Mouse (Mus musculus): ENCODE measurements around the gene Gpc3. TPM values are rescaled to one million over a fixed set of nuclear protein-coding genes. Genes with fewer than 3 reads are reported as not detected.

Gene Gpc3
- polyA plus RNA-seq, 2 experiments, result 181 to 240 TPM

DNA sequence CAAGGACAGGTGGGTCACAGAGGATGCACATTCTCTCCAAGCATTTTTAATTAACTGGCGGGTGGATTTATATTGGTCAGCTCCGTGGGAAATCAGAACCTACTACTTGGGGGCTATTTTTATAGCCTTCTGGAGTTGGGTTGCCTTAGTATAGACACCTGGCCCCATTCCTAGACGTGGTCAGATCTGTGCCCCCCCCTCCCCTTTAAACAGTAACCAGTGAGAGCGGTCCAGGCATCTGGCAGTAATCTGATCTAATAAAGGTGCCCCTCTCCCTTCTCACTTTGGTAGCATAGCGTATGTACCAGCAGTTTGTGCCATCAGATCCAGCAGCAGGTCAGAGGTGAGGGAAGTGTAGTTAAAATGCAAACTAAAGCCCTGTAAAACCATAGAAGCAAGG lies 76.5 kb downstream of the Gpc3 start:
- no peaks in the 10 kb centered on the region for H3K9me3 ChIP-seq (ENCODE audit: control insufficient read depth, low read length)
- H3K4me3 ChIP-seq (ENCODE audit: insufficient read depth in 1 of 2, low read depth in 2 of 2, low read length in 2 of 2), result no peak overlapping the region
- WGBS (ENCODE audit: insufficient replicate concordance), result 53% methylated on average over 5 of the region's 5 CpGs
- H3K36me3 ChIP-seq (replicated peaks; ENCODE audit: control insufficient read depth, insufficient read depth, low read depth), result no peaks in the 10 kb centered on the region
- H3K27ac ChIP-seq, result no peak overlapping the region
- no peak overlapping the region for H3K9ac ChIP-seq (replicated peaks)
- TF ChIP-seq CTCF (IDR thresholded peaks at IDR 0.05; ENCODE audit: low read depth) (no peak), EP300 (IDR thresholded peaks at IDR 0.05; ENCODE audit: low read depth) (no peak)
- H3K27me3 ChIP-seq (ENCODE audit: control insufficient read depth, insufficient read depth, low read length), result no peaks in the 10 kb centered on the region
- no peak overlapping the region for H3K4me2 ChIP-seq (ENCODE audit: low read depth)
- DNase-seq (ENCODE audit: low read depth in 3 of 3, low spot score in 3 of 3), result no peak
- H3K4me1 ChIP-seq (replicated peaks; ENCODE audit: control insufficient read depth in 2 of 2, insufficient read depth in 2 of 2, low read length in 1 of 2), result no peaks in the 10 kb centered on the region
- no peak for ATAC-seq (ENCODE audit: insufficient read depth)

DNA sequence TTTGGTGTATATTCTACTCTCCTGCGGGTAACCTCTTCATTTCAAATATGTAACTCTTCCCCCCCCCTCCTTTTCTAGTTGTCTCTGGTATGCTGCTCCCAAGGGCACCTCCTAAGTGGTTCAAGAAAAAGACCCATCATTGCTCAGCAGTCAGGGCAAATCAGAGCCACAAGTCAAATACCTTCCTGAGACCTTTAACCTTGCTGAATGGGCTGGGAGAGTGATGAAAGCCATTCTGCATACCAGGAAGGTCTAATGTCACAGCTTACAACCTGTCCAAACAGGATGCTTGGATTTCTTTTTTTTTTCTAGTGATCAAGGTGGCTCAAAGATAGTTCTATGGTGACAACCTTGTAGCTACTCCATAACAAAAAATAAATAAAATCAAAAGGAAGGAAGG lies 80.0 kb downstream of the Gpc3 start:
- H3K4me2 ChIP-seq (ENCODE audit: low read depth), result no peak overlapping the region
- 78% methylated on average over 1 of the region's 1 CpGs for WGBS (ENCODE audit: insufficient replicate concordance)
- H3K9ac ChIP-seq (replicated peaks), result no peak overlapping the region
- TF ChIP-seq EP300 (IDR thresholded peaks at IDR 0.05; ENCODE audit: low read depth), result no peak
- no peak for TF ChIP-seq CTCF (IDR thresholded peaks at IDR 0.05; ENCODE audit: low read depth)
- no peaks in the 10 kb centered on the region for H3K36me3 ChIP-seq (replicated peaks; ENCODE audit: control insufficient read depth, insufficient read depth, low read depth)
- H3K27ac ChIP-seq, result no peak overlapping the region
- H3K4me1 ChIP-seq (replicated peaks; ENCODE audit: control insufficient read depth in 2 of 2, insufficient read depth in 2 of 2, low read length in 1 of 2), result no peaks in the 10 kb centered on the region
- ATAC-seq (ENCODE audit: insufficient read depth) (no peak), DNase-seq (ENCODE audit: low read depth in 3 of 3, low spot score in 3 of 3) (no peak)
- H3K9me3 ChIP-seq (ENCODE audit: control insufficient read depth, low read length), result no peaks in the 10 kb centered on the region
- no peaks in the 10 kb centered on the region for H3K27me3 ChIP-seq (ENCODE audit: control insufficient read depth, insufficient read depth, low read length)
- H3K4me3 ChIP-seq (ENCODE audit: insufficient read depth in 1 of 2, low read depth in 2 of 2, low read length in 2 of 2), result no peak overlapping the region

DNA sequence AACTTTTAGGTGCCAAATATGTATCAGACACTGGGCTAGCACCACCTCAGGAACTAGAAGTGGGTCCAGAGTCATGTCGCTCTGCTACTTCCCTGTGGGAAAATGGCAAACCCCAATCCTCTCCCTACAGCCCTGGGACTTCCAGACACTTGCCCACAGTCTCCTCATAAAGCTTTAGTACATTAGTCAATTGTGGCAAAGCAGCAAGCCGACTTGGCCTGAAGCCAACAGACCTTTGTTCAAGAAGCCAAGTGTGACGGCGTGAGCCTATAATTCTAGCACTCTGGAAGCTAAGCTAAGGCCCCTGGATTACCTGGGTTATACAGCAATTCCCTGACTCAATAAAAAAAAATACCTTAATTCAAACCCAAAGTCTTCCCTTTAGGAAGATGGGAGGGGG lies 80.7 kb downstream of the Gpc3 start:
- H3K4me2 ChIP-seq (ENCODE audit: low read depth), result no peak overlapping the region
- DNase-seq (ENCODE audit: low read depth in 3 of 3, low spot score in 3 of 3) (no peak), ATAC-seq (ENCODE audit: insufficient read depth) (no peak)
- H3K9ac ChIP-seq (replicated peaks), result no peak overlapping the region
- H3K4me3 ChIP-seq (ENCODE audit: insufficient read depth in 1 of 2, low read depth in 2 of 2, low read length in 2 of 2), result no peak overlapping the region
- H3K27me3 ChIP-seq (ENCODE audit: control insufficient read depth, insufficient read depth, low read length), result no peaks in the 10 kb centered on the region
- TF ChIP-seq CTCF (IDR thresholded peaks at IDR 0.05; ENCODE audit: low read depth), result no peak
- no peak for TF ChIP-seq EP300 (IDR thresholded peaks at IDR 0.05; ENCODE audit: low read depth)
- H3K27ac ChIP-seq, result no peak overlapping the region
- WGBS (ENCODE audit: insufficient replicate concordance), result 70% methylated on average over 4 of the region's 4 CpGs
- H3K36me3 ChIP-seq (replicated peaks; ENCODE audit: control insufficient read depth, insufficient read depth, low read depth), result no peaks in the 10 kb centered on the region
- H3K4me1 ChIP-seq (replicated peaks; ENCODE audit: control insufficient read depth in 2 of 2, insufficient read depth in 2 of 2, low read length in 1 of 2), result no peaks in the 10 kb centered on the region
- H3K9me3 ChIP-seq (ENCODE audit: control insufficient read depth, low read length), result no peaks in the 10 kb centered on the region

- no peak overlapping the region for H3K27ac ChIP-seq
- no peaks in the 10 kb centered on the region for H3K27me3 ChIP-seq (ENCODE audit: control insufficient read depth, insufficient read depth, low read length)
- H3K9me3 ChIP-seq (ENCODE audit: control insufficient read depth, low read length), result no peaks in the 10 kb centered on the region
- H3K4me2 ChIP-seq (ENCODE audit: low read depth), result no peak overlapping the region
- no peaks in the 10 kb centered on the region for H3K4me1 ChIP-seq (replicated peaks; ENCODE audit: control insufficient read depth in 2 of 2, insufficient read depth in 2 of 2, low read length in 1 of 2)
- no peak overlapping the region for H3K4me3 ChIP-seq (ENCODE audit: insufficient read depth in 1 of 2, low read depth in 2 of 2, low read length in 2 of 2)
- DNase-seq (ENCODE audit: low read depth in 3 of 3, low spot score in 3 of 3), result no peak
- no peaks in the 10 kb centered on the region for H3K36me3 ChIP-seq (replicated peaks; ENCODE audit: control insufficient read depth, insufficient read depth, low read depth)
- H3K9ac ChIP-seq (replicated peaks), result no peak overlapping the region
- no peak for ATAC-seq (ENCODE audit: insufficient read depth)
- TF ChIP-seq CTCF (IDR thresholded peaks at IDR 0.05; ENCODE audit: low read depth), result no peak
- no peak for TF ChIP-seq EP300 (IDR thresholded peaks at IDR 0.05; ENCODE audit: low read depth)
- 55% methylated on average over 2 of the region's 2 CpGs for WGBS (ENCODE audit: insufficient replicate concordance)
Measured at GRCm38 (mm10) chrX:52532124-52532523, 81.6 kb downstream of the Gpc3 start.

DNA sequence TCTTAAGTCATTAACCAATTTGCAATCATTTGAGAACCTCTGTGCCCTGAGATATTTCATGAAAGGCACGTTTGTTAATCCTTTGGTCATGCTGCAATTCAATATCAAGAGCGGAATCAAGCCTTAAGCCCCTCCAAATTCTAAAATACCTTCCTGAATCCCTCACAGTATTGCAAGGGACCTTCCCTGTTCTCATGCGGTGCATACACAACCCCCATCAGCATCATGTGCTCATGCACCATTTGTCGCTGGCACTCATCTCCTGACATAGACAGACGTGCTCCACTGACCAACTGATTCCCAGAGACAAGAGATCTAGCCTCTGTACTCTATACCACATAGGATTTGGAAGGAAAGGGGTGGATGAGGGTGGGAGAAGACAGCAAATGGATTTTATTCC lies 87.7 kb downstream of the Gpc3 start:
- DNase-seq (ENCODE audit: low read depth in 3 of 3, low spot score in 3 of 3) (no peak), ATAC-seq (ENCODE audit: insufficient read depth) (no peak)
- Histone ChIP-seq H3K9me3 (ENCODE audit: control insufficient read depth, low read length) (no peaks in the 10 kb centered on the region), H3K4me2 (ENCODE audit: low read depth) (no peak overlapping the region), H3K27me3 (ENCODE audit: control insufficient read depth, insufficient read depth, low read length) (no peaks in the 10 kb centered on the region), H3K9ac (replicated peaks) (no peak overlapping the region), H3K27ac (no peak overlapping the region), H3K36me3 (replicated peaks; ENCODE audit: control insufficient read depth, insufficient read depth, low read depth) (no peaks in the 10 kb centered on the region), H3K4me3 (ENCODE audit: insufficient read depth in 1 of 2, low read depth in 2 of 2, low read length in 2 of 2) (no peak overlapping the region), H3K4me1 (replicated peaks; ENCODE audit: control insufficient read depth in 2 of 2, insufficient read depth in 2 of 2, low read length in 1 of 2) (peaks cover 0 to 4% of the 10 kb centered on the region in 2 experiments; a peak in 2 of 4 replicates)
- TF ChIP-seq EP300 (IDR thresholded peaks at IDR 0.05; ENCODE audit: low read depth) (no peak), CTCF (IDR thresholded peaks at IDR 0.05; ENCODE audit: low read depth) (no peak)
- WGBS (ENCODE audit: insufficient replicate concordance), result 64% methylated on average over 5 of the region's 5 CpGs

All from liver, embryonic 14.5 days (tissue).